Mouse (Mus musculus) adrenal gland (tissue): ENCODE measurements around the gene Klhdc1.

Experiments
- intact Hi-C: fragments of 180-260 bp; cut with DNase I; formaldehyde crosslinking; loops from one replicate; pipeline ENCODE4 v1.15.1; 2025
- long read RNA-seq, 2 experiments: library from polyadenylated mRNA; unstranded; transcript quantifications; one replicate each; pipeline ENCODE4 v2.0.0; 2020; ENCODE audit warnings: borderline replicate concordance in 1 of 2; ENCODE audit not compliant: insufficient replicate concordance in 1 of 2

The Klhdc1 gene
- long read RNA-seq, experiment 1, partial matches to known transcripts: 0 of 5 reads
- long read RNA-seq, experiment 1, other reads (novel, unspliced or antisense): 1 of 5 reads
- long read RNA-seq, experiment 2, partial matches to known transcripts: 0 of 2 reads
- long read RNA-seq, experiment 2, other reads (novel, unspliced or antisense): 0 of 2 reads

GRCm38 (mm10) chr12:69240876-69241275 is at the start of gene Klhdc1:
Gene Klhdc1 (plus strand): TSS chr12:69241176.
- intact Hi-C loops: no loop called here

GRCm38 (mm10) chr12:69191396-69191795 is 49.6 kb upstream of the Klhdc1 start:
- intact Hi-C loops: no loop called here

GRCm38 (mm10) chr12:69192637-69193036 is 48.3 kb upstream of the Klhdc1 start:
- intact Hi-C loops: no loop called here

GRCm38 (mm10) chr12:69196444-69197377 is 44.3 kb upstream of the Klhdc1 start, which contains the start of gene Gm49383:
Gene Gm49383 (minus strand): TSS chr12:69197104.
- intact Hi-C loops: loop anchor here (5.0 kb wide), 1 partner anchor 111 kb away; no protein-coding TSS in a partner anchor

GRCm38 (mm10) chr12:69197378-69198163 is 43.4 kb upstream of the Klhdc1 start:
- intact Hi-C loops: loop anchor here (5.0 kb wide), 1 partner anchor 110 kb away; no protein-coding TSS in a partner anchor

- intact Hi-C loops: loop anchor here (5.0 kb wide), 1 partner anchor 109 kb away; no protein-coding TSS in a partner anchor
These were observed 42.8 kb upstream of the Klhdc1 start, which contains the start of gene Dnaaf2 for GRCm38 (mm10) chr12:69198164-69198535. Gene Dnaaf2 (minus strand): TSS chr12:69198429.

- intact Hi-C loops: loop anchor here (5.0 kb wide), 1 partner anchor 108 kb away; no protein-coding TSS in a partner anchor
These were observed 42.0 kb upstream of the Klhdc1 start for GRCm38 (mm10) chr12:69198985-69199384.

GRCm38 (mm10) chr12:69204052-69204833 is 36.7 kb upstream of the Klhdc1 start, which contains the start of gene Gm49384:
Gene Gm49384 (minus strand): TSS chr12:69204267.
- intact Hi-C loops: loop anchor here (10.0 kb wide), 1 partner anchor 371 kb away; no protein-coding TSS in a partner anchor

GRCm38 (mm10) chr12:69207396-69207795 is 33.6 kb upstream of the Klhdc1 start:
- intact Hi-C loops: loop anchor here (10.0 kb wide), 1 partner anchor 367 kb away; no protein-coding TSS in a partner anchor

GRCm38 (mm10) chr12:69207926-69208325 is 33.0 kb upstream of the Klhdc1 start:
- intact Hi-C loops: loop anchor here (10.0 kb wide), 1 partner anchor 367 kb away; no protein-coding TSS in a partner anchor

GRCm38 (mm10) chr12:69208520-69208919 is 32.5 kb upstream of the Klhdc1 start:
- intact Hi-C loops: loop anchor here (10.0 kb wide), 1 partner anchor 366 kb away; no protein-coding TSS in a partner anchor

- intact Hi-C loops: no loop called here
These were observed 30.7 kb upstream of the Klhdc1 start for GRCm38 (mm10) chr12:69210056-69210979.

- intact Hi-C loops: no loop called here
These were observed 29.9 kb upstream of the Klhdc1 start for GRCm38 (mm10) chr12:69211057-69211456.

- intact Hi-C loops: no loop called here
These were observed 27.7 kb upstream of the Klhdc1 start for GRCm38 (mm10) chr12:69213186-69213777.

GRCm38 (mm10) chr12:69214393-69214792 is 26.6 kb upstream of the Klhdc1 start:
- intact Hi-C loops: no loop called here

GRCm38 (mm10) chr12:69215000-69215785 is 25.8 kb upstream of the Klhdc1 start:
- intact Hi-C loops: no loop called here

GRCm38 (mm10) chr12:69216587-69216986 is 24.4 kb upstream of the Klhdc1 start:
- intact Hi-C loops: no loop called here
